Mouse (Mus musculus): ENCODE data around the gene Efna5. TPM values are rescaled to one million over a fixed set of nuclear protein-coding genes. Genes with fewer than 3 reads are reported as not detected.

The Efna5 gene
- polyA plus RNA-seq, 1 experiment from 2014 or later, result 36.2 TPM

GRCm38 (mm10) chr17:62613232-62613631, 267.9 kb downstream of the Efna5 start:
- no peak overlapping the region for H3K27ac ChIP-seq
- H3K4me2 ChIP-seq (replicated peaks), result no peak overlapping the region
- DNase-seq (ENCODE audit: low spot score) (no peak), ATAC-seq (ENCODE audit: low FRiP score) (no peak)
- H3K4me3 ChIP-seq (replicated peaks; ENCODE audit: low read length), result no peak overlapping the region
- H3K9ac ChIP-seq, result no peak overlapping the region
- no peaks in the 10 kb centered on the region for H3K27me3 ChIP-seq (ENCODE audit: control insufficient read depth, insufficient read depth, low read length)
- H3K4me1 ChIP-seq (replicated peaks; ENCODE audit: control insufficient read depth, insufficient read depth, low read length), result peaks cover 15% of the 10 kb centered on the region
- no peaks in the 10 kb centered on the region for H3K9me3 ChIP-seq (ENCODE audit: control insufficient read depth, low read length)
- no peaks in the 10 kb centered on the region for H3K36me3 ChIP-seq (replicated peaks; ENCODE audit: control insufficient read depth, insufficient read depth)
- 96% methylated on average over 11 of the region's 11 CpGs for whole genome bisulfite sequencing

- peak overlapping the region; percentile 64; the same call in 1 of the 2 replicates for H3K27ac ChIP-seq
- DNase-seq (ENCODE audit: low spot score), result no peak
- no peak overlapping the region for H3K4me3 ChIP-seq (replicated peaks; ENCODE audit: low read length)
- no peaks in the 10 kb centered on the region for H3K36me3 ChIP-seq (replicated peaks; ENCODE audit: control insufficient read depth, insufficient read depth)
- H3K9me3 ChIP-seq (ENCODE audit: control insufficient read depth, low read length), result no peaks in the 10 kb centered on the region
- no peaks in the 10 kb centered on the region for H3K27me3 ChIP-seq (ENCODE audit: control insufficient read depth, insufficient read depth, low read length)
- no peak overlapping the region for H3K4me2 ChIP-seq (replicated peaks)
- no peak overlapping the region for H3K9ac ChIP-seq
- peak; percentile 51; the same call in 1 of the 2 replicates for ATAC-seq (ENCODE audit: low FRiP score)
- H3K4me1 ChIP-seq (replicated peaks; ENCODE audit: control insufficient read depth, insufficient read depth, low read length), result peaks cover 22% of the 10 kb centered on the region
- WGBS, result 31% methylated on average over 8 of the region's 8 CpGs
Observed at GRCm38 (mm10) chr17:62608145-62608544, 273.0 kb downstream of the Efna5 start.

GRCm38 (mm10) chr17:62607304-62607914, 273.7 kb downstream of the Efna5 start:
- peak overlapping the region; percentile 64 for H3K27ac ChIP-seq
- peak overlapping the region; percentile 20 for H3K4me2 ChIP-seq (replicated peaks)
- DNase-seq (ENCODE audit: low spot score) (no peak), ATAC-seq (ENCODE audit: low FRiP score) (peak; percentile 76)
- peak overlapping the region; percentile 16; the same call in 1 of the 2 replicates for H3K9ac ChIP-seq
- no peaks in the 10 kb centered on the region for H3K36me3 ChIP-seq (replicated peaks; ENCODE audit: control insufficient read depth, insufficient read depth)
- H3K27me3 ChIP-seq (ENCODE audit: control insufficient read depth, insufficient read depth, low read length), result no peaks in the 10 kb centered on the region
- H3K9me3 ChIP-seq (ENCODE audit: control insufficient read depth, low read length), result no peaks in the 10 kb centered on the region
- 47% methylated on average over 18 of the region's 18 CpGs for WGBS
- H3K4me3 ChIP-seq (replicated peaks; ENCODE audit: low read length), result no peak overlapping the region
- peaks cover 22% of the 10 kb centered on the region for H3K4me1 ChIP-seq (replicated peaks; ENCODE audit: control insufficient read depth, insufficient read depth, low read length)

GRCm38 (mm10) chr17:62606681-62607080, 274.4 kb downstream of the Efna5 start:
- no peaks in the 10 kb centered on the region for H3K27me3 ChIP-seq (ENCODE audit: control insufficient read depth, insufficient read depth, low read length)
- peaks cover 22% of the 10 kb centered on the region for H3K4me1 ChIP-seq (replicated peaks; ENCODE audit: control insufficient read depth, insufficient read depth, low read length)
- ATAC-seq (ENCODE audit: low FRiP score), result peak; percentile 41; the same call in 1 of the 2 replicates
- no peaks in the 10 kb centered on the region for H3K36me3 ChIP-seq (replicated peaks; ENCODE audit: control insufficient read depth, insufficient read depth)
- 76% methylated on average over 6 of the region's 6 CpGs for WGBS
- DNase-seq (ENCODE audit: low spot score), result no peak
- H3K27ac ChIP-seq, result no peak overlapping the region
- H3K9me3 ChIP-seq (ENCODE audit: control insufficient read depth, low read length), result no peaks in the 10 kb centered on the region
- H3K9ac ChIP-seq, result no peak overlapping the region
- no peak overlapping the region for H3K4me2 ChIP-seq (replicated peaks)
- H3K4me3 ChIP-seq (replicated peaks; ENCODE audit: low read length), result no peak overlapping the region

- Histone ChIP-seq H3K4me1 (replicated peaks; ENCODE audit: control insufficient read depth, insufficient read depth, low read length) (peaks cover 22% of the 10 kb centered on the region), H3K4me2 (replicated peaks) (no peak overlapping the region), H3K9me3 (ENCODE audit: control insufficient read depth, low read length) (no peaks in the 10 kb centered on the region), H3K27ac (no peak overlapping the region), H3K36me3 (replicated peaks; ENCODE audit: control insufficient read depth, insufficient read depth) (0 out of 2 replicates have a peak, but pooled peaks cover 3% of the 10 kb centered on the region), H3K9ac (no peak overlapping the region), H3K27me3 (ENCODE audit: control insufficient read depth, insufficient read depth, low read length) (no peaks in the 10 kb centered on the region), H3K4me3 (replicated peaks; ENCODE audit: low read length) (no peak overlapping the region)
- WGBS, result 59% methylated on average over 5 of the region's 5 CpGs
- no peak for DNase-seq (ENCODE audit: low spot score)
- ATAC-seq (ENCODE audit: low FRiP score), result no peak
Observed at GRCm38 (mm10) chr17:62604309-62604708, 276.8 kb downstream of the Efna5 start.

- H3K4me1 ChIP-seq (replicated peaks; ENCODE audit: control insufficient read depth, insufficient read depth, low read length), result peaks cover 19% of the 10 kb centered on the region
- 48% methylated on average over 5 of the region's 5 CpGs for WGBS
- ATAC-seq (ENCODE audit: low FRiP score), result no peak
Observed at GRCm38 (mm10) chr17:62603604-62604003, 277.5 kb downstream of the Efna5 start.

GRCm38 (mm10) chr17:62598716-62599490, 282.2 kb downstream of the Efna5 start:
- ATAC-seq (ENCODE audit: low FRiP score) (no peak), DNase-seq (ENCODE audit: low spot score) (no peak)
- H3K36me3 ChIP-seq (replicated peaks; ENCODE audit: control insufficient read depth, insufficient read depth), result 0 out of 2 replicates have a peak, but pooled peaks cover 3% of the 10 kb centered on the region
- no peak overlapping the region for H3K27ac ChIP-seq
- H3K4me1 ChIP-seq (replicated peaks; ENCODE audit: control insufficient read depth, insufficient read depth, low read length), result no peaks in the 10 kb centered on the region; the same call in 1 of the 2 replicates
- H3K4me2 ChIP-seq (replicated peaks), result no peak overlapping the region
- no peak overlapping the region for H3K9ac ChIP-seq
- 49% methylated on average over 9 of the region's 9 CpGs for WGBS
- no peaks in the 10 kb centered on the region for H3K9me3 ChIP-seq (ENCODE audit: control insufficient read depth, low read length)
- no peak overlapping the region for H3K4me3 ChIP-seq (replicated peaks; ENCODE audit: low read length)
- no peaks in the 10 kb centered on the region for H3K27me3 ChIP-seq (ENCODE audit: control insufficient read depth, insufficient read depth, low read length)

More at GRCm38 (mm10) chr17:62603604-62604003, 277.5 kb downstream of the Efna5 start:
- Histone ChIP-seq H3K4me3 (replicated peaks; ENCODE audit: low read length) (no peak overlapping the region), H3K27me3 (ENCODE audit: control insufficient read depth, insufficient read depth, low read length) (no peaks in the 10 kb centered on the region), H3K36me3 (replicated peaks; ENCODE audit: control insufficient read depth, insufficient read depth) (0 out of 2 replicates have a peak, but pooled peaks cover 3% of the 10 kb centered on the region), H3K27ac (no peak overlapping the region), H3K9me3 (ENCODE audit: control insufficient read depth, low read length) (no peaks in the 10 kb centered on the region), H3K9ac (no peak overlapping the region), H3K4me2 (replicated peaks) (no peak overlapping the region)
- DNase-seq (ENCODE audit: low spot score), result no peak

- Histone ChIP-seq H3K36me3 (replicated peaks; ENCODE audit: control insufficient read depth, insufficient read depth) (no peaks in the 10 kb centered on the region), H3K27ac (no peak overlapping the region), H3K4me1 (replicated peaks; ENCODE audit: control insufficient read depth, insufficient read depth, low read length) (no peaks in the 10 kb centered on the region), H3K4me3 (replicated peaks; ENCODE audit: low read length) (no peak overlapping the region), H3K9me3 (ENCODE audit: control insufficient read depth, low read length) (no peaks in the 10 kb centered on the region), H3K9ac (no peak overlapping the region), H3K4me2 (replicated peaks) (no peak overlapping the region), H3K27me3 (ENCODE audit: control insufficient read depth, insufficient read depth, low read length) (no peaks in the 10 kb centered on the region)
- ATAC-seq (ENCODE audit: low FRiP score) (no peak), DNase-seq (ENCODE audit: low spot score) (no peak)
- WGBS, result 58% methylated on average over 5 of the region's 5 CpGs
Observed at GRCm38 (mm10) chr17:62592436-62593074, 288.6 kb downstream of the Efna5 start.

Data from hindbrain, embryonic 14.5 days (tissue).